Mouse (Mus musculus) ovary, postnatal 10 days (tissue): ENCODE data around the gene Fmnl2.

Experiments
- DNase-seq: peaks from one replicate; pipeline ENCODE4 v3.0.0; 2022; ENCODE audit warnings: low spot score

The Fmnl2 gene

DNA sequence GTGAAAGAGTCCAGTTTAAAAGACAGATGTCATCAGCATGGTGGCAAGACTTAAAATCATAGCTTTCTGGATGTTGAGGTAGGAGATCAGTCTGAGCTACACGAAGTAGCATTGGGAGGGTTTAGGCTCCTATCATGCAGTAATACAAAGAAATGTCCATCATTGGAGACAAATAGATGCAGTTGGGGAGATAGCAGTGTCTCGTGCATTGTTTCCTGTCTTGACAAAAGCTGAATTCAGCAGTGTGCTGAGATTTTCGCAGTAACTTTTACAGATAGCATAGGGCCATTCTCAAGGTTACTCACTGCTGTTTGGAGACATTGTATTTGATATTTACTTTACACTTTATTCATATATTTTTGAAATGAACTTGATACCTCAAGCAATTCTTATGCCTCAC is 128.7 kb downstream of the Fmnl2 start:
- no peak for DNase-seq

DNA sequence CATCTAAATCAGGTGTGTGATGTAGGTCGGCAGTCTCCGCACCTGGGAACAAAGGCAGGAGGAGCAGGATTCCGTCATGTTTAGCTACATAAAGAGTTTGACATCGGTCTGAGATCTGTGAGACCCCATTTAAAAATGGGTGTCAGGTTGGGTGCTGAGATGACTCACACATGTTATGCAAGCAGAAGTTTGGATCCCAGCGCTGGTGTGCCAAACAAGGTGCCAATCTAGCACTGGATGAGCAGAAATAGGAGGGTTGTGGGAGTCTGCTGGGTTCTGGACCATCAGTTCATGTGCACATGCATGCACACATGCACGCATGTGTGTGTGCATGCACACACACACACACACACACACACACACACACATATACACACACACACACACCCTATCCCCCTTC is 129.4 kb downstream of the Fmnl2 start:
- no peak for DNase-seq

DNA sequence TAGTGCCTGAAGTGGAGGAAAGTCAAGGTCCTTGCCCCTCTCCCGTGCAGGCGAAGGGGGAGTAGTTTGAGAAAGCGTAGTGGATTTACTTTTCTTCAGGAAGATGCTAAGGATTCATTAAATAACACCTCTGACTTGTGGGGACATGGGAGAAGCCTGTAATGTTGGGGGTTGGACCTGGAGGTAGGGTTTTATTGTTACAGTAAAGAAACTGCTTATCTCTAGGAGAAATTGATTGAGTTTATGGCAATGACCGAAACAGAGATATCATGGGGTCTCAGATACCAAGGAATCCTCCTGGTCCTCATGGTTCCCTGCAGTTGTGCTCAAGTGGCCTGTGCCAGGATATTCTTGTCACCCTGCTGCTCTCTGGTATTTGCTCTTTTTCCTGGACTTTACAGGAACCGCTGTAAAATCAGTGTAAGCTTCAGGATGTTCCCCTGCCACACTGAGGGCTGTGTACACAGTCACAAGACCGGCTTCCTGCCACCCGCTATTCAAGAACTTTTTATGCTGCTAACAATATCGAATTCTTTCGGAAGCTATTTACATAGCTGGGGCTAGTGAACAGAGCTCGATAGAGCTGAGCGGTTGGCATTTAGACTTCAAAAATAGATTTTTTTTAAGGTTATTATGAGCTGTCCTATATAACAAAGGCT is 130.1 kb downstream of the Fmnl2 start:
- no peak for DNase-seq

DNA sequence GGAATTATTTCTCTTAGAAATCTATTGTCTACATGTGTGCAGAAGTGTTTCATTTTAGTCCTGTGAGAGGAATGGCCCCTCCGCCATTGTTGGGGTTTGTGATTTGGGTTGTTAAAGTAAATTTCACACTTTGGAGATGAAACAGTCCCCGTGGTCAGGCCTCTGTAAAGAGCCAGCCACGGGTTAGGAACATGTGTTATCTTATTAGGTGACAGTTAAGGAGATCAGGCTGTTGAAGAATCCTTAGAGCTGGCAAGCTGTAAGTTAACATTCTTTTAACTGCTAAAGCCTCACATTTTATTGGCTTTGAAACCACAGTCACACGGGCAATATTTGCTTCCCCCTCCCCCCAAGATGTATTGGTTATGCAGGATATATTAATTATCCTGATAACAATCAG is 131.7 kb downstream of the Fmnl2 start:
- no peak for DNase-seq

DNA sequence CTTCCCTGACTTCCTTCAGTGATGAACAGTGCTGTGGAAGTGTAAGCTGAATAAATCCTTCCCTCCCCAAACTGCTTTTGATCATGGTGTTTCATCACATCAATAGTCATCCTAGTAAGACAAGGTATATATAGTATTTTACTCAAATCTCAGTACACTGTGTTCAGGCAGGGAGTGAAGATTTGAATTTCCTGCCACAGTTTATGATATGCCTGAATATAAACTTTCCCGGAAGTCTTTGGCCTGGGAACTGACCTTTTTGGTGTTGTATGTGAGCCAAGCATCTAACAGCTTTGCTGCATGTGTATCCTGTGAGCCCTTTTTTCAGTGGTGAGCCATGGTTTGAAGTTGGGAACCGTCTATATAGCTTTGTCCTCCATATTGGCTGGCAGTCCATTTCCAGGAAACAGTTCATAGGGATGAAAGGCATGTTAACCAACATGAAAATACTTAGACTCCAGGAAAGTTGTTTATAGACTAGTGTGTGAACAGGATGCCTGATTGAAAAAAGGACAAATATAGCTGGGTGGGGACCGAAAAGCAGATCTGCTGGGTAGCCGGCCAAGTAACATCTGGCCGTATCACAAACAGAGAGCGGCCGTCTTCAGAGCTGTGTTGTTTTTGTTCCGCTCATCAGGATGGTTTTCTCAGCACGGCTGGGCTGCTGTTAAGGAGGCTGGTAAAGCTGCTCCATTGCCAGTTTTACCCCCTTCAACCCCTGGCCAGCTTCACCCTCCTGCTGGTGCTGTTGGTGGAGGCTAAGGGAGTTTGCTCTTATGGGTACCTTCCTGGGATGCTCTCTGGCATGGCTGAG is 133.4 kb downstream of the Fmnl2 start:
- no peak for DNase-seq

DNA sequence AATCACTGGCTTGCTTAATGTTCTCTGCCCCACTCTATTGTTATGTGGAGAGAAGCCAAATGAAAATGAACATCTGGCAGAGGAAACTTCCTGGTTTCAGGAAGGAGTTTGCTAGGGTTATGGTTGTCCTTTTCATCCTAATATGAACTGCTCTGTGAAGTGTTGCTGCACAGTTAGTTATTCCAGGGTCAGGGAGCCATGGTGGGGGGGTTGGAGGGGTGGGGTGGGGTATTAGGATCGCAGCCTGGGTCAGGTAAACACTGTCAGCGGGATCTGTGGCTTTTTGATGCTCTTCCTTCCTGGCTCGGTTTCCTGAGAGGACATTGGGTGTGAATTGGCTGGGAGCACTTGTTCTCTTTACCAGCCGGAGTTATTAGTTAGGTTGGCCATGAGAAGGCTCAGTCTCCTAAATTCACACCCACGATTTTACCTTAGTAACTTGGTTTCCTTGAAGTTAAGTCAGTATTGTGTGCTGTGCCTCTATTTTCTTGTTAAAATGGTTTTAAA is 134.1 kb downstream of the Fmnl2 start:
- no peak for DNase-seq

DNA sequence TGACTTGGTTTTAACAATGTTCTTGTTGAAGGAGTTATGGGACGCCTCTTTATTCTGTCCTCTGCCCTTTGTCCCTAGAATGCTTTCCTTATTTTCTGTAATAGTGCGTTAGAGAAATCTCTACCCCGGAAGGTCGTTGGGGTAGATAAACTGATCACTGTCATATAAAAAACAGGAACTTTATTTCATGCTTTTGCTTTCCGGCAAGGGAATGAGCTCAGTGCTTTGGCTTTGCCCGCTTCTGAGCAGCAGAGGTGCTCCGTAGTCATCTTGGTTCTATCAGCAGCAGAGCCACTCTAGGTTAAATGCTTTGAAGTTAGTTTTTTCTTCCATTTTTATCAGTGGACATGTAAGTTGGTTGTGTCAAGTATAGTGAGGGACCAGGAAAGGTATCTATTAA is 135.6 kb downstream of the Fmnl2 start:
- DNase-seq, result no peak

DNA sequence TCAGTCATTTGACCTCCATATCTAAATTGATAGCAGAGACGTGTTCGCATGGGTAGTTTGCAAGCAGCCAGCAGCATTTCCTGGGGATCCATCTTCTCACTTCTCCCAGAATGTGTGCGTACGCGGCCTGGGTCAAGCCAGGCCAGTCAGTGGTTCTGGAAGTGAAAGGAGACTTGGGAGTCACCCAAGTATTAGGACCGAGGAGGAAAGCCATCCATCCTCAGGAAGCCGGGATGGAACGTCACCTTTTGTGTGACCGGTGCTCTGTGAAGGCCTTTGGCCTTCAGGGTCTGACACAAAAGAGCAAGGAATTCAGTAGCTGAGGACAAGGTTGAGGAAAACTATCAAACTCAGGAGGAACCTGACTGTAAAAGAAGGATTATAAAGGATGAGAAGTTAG is 136.9 kb downstream of the Fmnl2 start:
- DNase-seq, result no peak

DNA sequence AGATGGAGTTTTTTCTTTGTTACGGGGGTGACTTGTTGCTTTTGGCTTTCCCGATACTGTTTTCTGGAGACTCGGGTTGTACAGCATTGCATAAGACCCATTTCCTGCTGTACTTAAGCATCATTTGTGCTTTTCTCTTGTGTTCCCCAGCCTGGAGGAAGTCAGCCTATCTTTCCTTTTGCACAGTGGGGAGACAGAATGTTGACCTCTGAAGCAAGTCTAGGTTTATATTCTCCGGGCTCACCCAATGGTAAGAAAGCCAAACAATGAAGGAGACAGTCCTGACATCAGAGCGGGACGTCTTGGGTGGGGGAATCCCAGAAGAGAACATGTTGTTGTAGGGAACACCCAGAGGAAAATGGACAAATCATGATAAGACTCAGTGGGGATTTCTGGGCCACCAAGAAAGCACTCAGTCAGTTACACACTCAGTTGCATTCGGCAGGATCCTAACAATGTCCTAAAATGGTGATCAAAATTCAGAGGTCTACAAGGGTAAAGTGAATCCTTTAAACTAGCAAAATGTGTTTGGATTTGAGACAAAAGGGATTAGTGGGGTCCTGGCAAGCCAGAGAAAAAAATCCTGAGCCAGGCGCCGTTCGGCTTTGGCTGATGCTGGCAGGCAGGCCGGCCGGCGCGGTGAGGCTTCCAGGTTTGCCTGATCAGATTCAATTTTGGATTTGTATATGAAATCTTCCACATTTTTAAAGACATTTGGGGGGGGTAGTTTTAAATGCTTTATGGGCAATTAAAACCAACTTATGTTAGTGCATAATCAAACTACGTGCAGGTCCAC is 140.5 kb downstream of the Fmnl2 start:
- no peak for DNase-seq

DNA sequence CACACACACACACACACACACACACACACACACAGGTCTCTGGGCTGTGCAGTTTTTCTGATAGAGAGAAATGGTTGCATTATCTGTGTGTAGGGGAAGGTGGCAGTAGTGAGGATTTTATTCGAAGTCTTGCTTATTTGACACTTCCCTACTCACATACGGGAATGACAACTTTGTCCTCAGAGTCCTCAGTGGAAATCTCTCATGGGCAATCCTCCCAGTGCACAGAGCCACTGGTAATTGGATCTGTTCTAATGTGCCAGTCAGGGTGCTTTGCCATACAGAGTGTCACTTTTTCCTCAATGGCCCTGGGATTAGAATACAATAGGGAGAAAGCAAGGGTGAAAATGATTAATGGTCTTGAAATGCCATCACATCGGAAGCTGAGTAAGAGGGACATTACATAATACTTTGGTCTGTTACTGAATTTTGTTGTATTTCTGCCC is 141.9 kb downstream of the Fmnl2 start:
- DNase-seq, result no peak

DNA sequence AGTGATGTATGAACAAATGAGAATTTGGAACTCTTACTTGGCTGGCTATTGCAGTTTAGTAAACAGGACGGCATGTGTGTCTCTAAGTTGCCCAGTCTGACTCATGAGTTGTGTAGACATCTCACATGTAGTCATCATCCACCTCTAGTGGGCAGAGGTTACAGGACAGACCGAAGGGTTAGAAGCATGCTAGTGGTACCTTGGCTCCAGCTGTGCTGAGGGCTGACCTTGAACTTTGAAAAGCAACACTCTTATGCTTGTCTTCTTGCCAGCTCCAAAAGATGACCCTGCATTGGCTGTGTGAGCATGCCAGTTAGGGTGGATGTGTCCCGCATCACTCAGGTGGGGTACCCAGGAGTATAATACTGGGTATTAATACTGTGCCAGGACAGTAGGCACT is 142.8 kb downstream of the Fmnl2 start:
- DNase-seq, result no peak

DNA sequence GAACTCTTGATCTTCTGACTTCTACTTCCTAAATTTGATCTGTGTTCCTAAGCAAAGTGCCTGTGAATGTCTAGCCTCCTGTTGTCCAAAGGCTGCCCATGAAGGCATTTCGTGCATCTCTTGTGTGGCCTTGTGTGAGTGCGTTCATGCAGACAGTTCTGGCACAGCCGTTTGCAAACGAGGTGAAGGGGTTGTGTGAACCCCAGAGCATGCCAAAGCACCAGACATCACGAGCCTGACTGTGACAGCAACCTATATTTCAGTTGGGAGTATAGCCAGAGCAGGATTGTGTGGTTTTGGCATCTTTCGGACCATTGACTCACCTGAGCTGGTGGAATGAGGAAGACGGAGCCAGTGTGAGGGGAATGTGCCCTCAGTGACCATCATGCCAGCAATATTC is 148.5 kb downstream of the Fmnl2 start:
- no peak for DNase-seq

DNA sequence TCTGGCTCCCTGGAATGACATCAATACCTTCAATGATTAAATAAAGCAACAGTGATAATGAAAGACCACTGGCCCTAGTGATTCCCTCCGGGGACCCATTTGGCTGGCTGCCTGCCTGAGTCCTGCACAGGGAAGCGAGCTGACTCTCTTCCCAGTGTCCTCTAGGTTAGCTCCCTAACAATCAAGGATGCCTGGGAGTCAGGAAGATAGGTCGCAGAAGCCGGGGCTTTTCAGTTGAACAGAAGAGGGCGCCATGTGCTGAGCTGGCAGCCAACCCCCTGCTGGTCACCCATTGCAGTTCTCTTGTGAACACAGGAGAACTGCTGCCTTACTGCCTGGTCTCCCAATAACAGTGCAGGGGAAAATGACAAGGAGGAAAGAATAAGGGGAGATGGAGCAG is 149.5 kb downstream of the Fmnl2 start:
- peak; percentile 22 for DNase-seq

DNA sequence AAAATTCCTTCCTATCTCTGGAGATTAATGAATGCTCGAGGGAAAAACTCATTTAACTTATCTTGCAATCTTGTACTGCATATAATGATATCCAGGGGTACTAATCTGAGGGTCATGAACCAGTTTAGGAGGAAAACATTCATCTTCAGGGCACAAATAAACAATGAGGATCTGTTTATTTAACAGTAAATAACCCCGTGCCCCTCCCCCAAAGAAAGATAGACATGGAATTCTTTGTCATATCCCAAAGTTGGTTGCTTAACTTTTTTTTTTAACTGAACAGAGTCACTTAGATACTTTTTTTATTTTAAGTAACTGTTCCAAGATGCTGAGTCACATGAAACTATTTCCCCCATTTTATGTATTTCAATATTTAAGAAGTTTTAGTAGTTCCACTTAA is 155.4 kb downstream of the Fmnl2 start:
- DNase-seq, result no peak

DNA sequence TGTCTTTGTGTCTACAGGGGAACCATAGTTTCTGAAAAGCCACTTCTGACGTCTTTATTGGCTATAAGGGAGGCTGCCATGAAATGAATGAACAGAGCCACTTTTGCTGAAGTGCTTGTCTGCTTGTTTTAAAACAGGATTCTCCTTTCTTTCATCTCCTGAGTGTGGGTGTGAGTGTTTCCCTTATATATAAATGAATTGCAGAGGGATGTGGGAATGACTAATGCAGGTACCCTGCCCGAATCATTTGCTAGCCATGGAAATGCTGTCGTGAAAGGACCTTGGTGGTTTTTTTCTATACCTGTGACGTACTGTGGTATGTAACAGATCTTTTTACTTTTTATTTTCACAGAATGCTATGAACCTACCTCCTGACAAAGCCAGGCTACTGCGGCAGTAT is 156.8 kb downstream of the Fmnl2 start:
- no peak for DNase-seq

DNA sequence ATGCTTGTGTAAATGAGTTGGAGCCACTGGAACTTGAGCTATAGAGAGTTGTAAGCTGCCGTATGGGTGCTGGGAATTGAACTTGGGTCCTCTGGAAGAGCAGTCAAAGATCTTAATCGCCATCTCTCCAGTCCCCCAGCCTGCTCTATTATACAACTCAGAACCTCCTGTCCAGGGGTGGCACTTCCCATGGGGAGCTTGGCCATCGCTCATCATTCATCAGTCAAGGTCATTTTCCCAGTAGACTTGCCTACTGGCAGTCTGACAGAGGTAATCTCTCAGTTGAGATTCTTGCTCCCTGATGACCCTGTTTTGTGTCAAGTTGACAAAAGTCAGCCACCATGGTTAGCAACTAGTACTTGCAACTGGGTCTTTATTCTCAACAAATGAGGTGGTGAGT is 165.3 kb downstream of the Fmnl2 start:
- DNase-seq, result no peak

DNA sequence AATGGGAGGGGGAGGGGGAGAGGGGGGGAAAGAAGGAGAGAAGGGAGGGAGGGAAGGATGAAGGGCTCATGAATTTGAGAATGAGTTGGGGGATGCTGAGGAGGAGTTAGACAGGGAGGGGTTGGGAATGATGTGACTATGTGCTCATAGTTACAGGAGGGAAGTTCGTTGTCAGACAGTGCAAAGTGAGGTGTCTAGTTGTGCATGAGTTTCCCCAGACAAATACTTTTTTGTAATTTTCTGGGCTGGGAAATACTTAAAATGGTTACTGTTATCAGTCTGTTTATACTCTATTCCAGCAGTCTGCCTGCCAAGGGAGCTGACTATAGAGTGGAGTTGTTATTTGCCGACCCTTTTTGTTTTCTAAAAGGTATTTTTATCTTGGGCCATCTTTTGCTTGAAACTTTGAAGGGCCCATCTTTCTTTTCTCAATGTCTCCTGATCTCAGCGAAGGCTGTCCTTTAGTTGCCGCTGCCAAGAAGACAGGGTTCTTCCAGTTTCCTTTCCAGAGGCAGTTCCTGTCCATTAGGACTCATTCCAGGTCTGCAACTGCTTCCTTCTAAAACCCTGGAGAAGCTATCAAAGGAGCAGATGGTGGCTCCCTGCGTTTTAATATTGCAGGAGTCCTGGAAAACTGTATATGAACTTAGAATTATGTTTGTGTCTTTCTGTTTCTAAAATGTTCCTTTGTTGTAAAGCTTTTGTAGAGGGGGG is 168.6 kb downstream of the Fmnl2 start:
- DNase-seq, result no peak

DNA sequence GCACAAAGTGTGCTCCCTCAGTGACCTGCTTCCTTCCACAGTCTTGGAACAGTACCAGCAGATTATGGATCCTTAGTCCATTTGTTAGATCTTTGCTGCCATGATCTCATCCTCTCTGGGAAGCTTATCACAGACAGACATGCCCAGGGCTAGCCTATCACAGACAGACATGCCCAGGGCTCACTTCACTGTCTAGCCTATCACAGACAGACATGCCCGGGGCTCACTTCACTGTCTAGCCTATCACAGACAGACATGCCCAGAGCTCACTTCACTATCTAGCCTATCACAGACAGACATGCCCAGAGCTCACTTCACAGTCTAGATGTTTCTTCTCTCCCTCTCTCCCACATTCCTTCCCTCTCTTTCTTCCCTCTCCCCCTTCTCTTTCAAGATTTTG is 171.2 kb downstream of the Fmnl2 start:
- no peak for DNase-seq

DNA sequence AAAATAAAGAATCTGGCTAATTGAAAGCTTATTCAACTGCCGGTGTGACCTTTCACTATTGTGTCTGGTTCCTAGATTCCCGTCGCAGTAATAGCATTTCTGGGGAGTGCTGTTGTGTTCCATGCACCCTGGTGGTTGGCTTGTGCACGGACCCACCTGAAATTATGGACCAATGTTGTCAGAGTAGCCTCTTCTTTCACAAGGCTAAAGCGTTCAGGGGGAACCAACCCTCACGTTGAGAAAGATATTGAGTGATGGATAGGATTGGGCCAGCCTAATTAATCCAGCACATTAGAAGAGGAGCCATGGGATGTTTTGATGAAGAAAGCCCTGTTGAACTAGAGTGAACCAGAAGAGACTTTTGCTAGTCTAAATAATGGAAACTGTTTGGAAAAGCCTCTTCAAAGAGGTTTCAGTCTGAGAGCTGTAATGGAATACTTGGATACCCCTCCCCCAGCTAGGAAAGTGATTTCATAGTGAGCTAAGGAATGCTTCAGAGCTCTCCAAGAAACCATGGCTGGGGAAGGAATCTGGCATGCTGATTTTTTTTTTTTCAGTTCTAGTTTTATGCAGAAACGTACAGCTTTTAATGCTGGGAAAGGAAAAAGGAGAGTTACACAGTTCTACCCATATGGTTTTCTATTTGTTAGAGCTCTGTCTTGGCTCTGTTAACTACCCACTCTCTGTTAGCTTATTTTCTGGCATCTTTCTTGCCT is 172.2 kb downstream of the Fmnl2 start:
- DNase-seq, result no peak

DNA sequence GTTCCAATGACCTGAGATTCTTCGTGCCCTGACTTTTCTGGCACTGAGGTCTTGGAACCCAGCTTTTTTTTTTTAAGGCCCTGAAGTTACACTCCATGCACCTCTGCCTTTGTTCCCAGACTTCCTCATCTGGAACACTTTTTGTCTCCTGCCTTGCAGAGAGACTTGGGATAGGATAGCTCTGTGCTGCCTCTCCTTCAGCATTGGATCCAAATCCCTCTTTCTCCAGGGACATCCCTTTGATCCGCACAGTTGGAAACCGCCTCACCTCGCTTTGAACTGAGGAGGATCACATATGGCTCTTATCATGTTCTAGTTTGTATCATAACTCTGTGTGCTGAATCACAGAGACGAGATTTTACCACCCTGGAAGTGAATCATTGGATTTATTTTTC is 172.8 kb downstream of the Fmnl2 start:
- no peak for DNase-seq

DNA sequence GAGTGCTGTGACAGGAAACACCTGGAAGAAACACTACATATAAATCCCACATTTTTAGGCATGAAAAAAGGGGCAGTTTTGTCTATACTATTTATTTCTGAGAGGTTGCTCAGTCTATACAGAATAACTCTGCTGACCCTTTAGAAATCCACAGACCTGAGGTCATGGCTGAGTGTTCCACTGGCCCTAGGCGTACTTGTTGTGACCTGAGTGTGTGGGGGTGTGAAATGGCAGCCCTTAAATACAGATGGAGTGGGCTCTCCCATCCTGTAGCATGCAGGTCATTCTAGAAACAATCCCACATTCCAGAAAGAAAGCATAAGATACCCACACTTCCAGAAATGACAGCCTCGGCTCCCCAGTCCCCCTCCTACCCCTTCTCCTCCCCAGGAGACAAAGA is 180.6 kb downstream of the Fmnl2 start:
- no peak for DNase-seq

DNA sequence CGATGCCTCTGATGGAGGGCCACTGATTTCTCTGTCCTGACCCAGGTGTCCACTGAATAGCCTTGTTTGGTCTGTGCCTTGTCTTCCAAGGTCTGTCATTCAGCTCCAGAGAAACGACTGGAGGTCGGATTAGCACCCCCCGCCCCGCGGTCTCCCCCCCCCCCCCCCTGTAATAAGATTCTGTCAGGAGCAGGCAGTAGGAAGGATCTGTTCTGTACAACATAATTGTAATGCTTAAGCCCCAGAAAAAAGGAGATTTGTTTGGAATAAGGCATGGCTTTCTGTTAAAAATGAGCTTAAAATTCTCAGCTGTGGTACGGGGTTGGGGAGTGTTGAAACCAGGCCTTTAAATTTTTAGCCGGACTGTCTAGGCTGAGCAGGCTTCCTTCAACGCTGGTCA is 181.1 kb downstream of the Fmnl2 start:
- no peak for DNase-seq
